In genomic region chr2:151968986-151969385, GRCm38 (mm10) we compare ENCODE assay signal across 14 mouse cellular contexts. TPM values are rescaled to one million over a fixed set of nuclear protein-coding genes. Genes with fewer than 3 reads are reported as not detected.
A peak's percentile ranks its signal among the peaks of the same experiment; 100 is the strongest.
DNase-seq lines count a peak whose midpoint lies in the region; ATAC-seq lines count a peak whose summit lies in the region.
"Had no signal": no experiment of that assay in that cellular context is flagged by ENCODE, and none has a peak within 500 bp of the region (broad histone marks: within the 10 kb centered on the region; RNA-seq: fewer than 3 reads in every experiment).

No protein-coding gene starts in this region.

- no peak overlapping the region for H3K27ac ChIP-seq in brown adipose tissue, adult 24 weeks (replicated peaks; ENCODE audit: low read depth, low read length)
- peak overlapping the region; percentile 88; the same call in 1 of the 2 replicates for H3K27ac ChIP-seq in embryonic facial prominence, embryonic 10.5 days (replicated peaks)
- H3K27ac ChIP-seq in hindbrain, embryonic 12.5 days, result peak overlapping the region; percentile 82; the same call in 1 of the 2 replicates
- H3K27ac ChIP-seq in midbrain, embryonic 14.5 days (replicated peaks; ENCODE audit: low read depth, low read length), result no peak overlapping the region
- H3K27ac ChIP-seq: heart, embryonic 13.5 days; layer of hippocampus, adult 2 months had no signal

- no peaks in the 10 kb centered on the region for H3K9me3 ChIP-seq in embryonic facial prominence, embryonic 10.5 days
- no peaks in the 10 kb centered on the region for H3K9me3 ChIP-seq in hindbrain, embryonic 12.5 days (replicated peaks)
- no peaks in the 10 kb centered on the region for H3K9me3 ChIP-seq in midbrain, embryonic 14.5 days (ENCODE audit: control insufficient read depth, low read length)
- H3K9me3 ChIP-seq: heart, embryonic 13.5 days had no signal

- DNase-seq in embryonic facial prominence, embryonic 10.5 days (ENCODE audit: low spot score), result no peak
- peak; percentile 3 for DNase-seq in midbrain, embryonic 14.5 days
- DNase-seq in urinary bladder, postnatal 10 days (ENCODE audit: low spot score), result no peak
- DNase-seq in adrenal gland, adult (ENCODE audit: inconsistent age in 2 of 2, low spot score in 1 of 2), result no peak
- no peak for DNase-seq in gastrocnemius, postnatal 4 days (ENCODE audit: low spot score in 2 of 2)
- DNase-seq: cerebellum, adult 8-10 months; lung, embryonic 14.5 days had no signal

- H3K9ac ChIP-seq in hindbrain, embryonic 12.5 days, result peak overlapping the region; percentile 73; the same call in 1 of the 2 replicates
- H3K9ac ChIP-seq in midbrain, embryonic 14.5 days (replicated peaks; ENCODE audit: low read length), result peak overlapping the region; percentile 17; the same call in 1 of the 2 replicates
- H3K9ac ChIP-seq: heart, embryonic 13.5 days; lung, embryonic 14.5 days had no signal

- WGBS in embryonic facial prominence, embryonic 10.5 days, result 89% methylated on average over 7 of the region's 7 CpGs
- WGBS in hindbrain, embryonic 12.5 days, result 86% methylated on average over 7 of the region's 7 CpGs
- 71% methylated on average over 7 of the region's 7 CpGs for WGBS in midbrain, embryonic 14.5 days

- H3K27me3 ChIP-seq in embryonic facial prominence, embryonic 10.5 days (replicated peaks; ENCODE audit: low read depth, poor library complexity, severe bottlenecking), result peaks cover 38% of the 10 kb centered on the region
- peaks cover 4% of the 10 kb centered on the region for H3K27me3 ChIP-seq in hindbrain, embryonic 12.5 days
- no peaks in the 10 kb centered on the region for H3K27me3 ChIP-seq in midbrain, embryonic 14.5 days (ENCODE audit: control insufficient read depth, insufficient read depth, low read length)

- peak overlapping the region; percentile 2 for H3K4me3 ChIP-seq in brown adipose tissue, adult 24 weeks (ENCODE audit: insufficient read depth, low read depth, low read length)
- peak overlapping the region; percentile 58; the same call in 1 of the 2 replicates for H3K4me3 ChIP-seq in embryonic facial prominence, embryonic 10.5 days
- H3K4me3 ChIP-seq in hindbrain, embryonic 12.5 days, result peak overlapping the region; percentile 49
- H3K4me3 ChIP-seq in midbrain, embryonic 14.5 days (replicated peaks; ENCODE audit: low read depth, low read length), result peak overlapping the region; percentile 15
- H3K4me3 ChIP-seq: erythroblast, embryonic 14.5 days; heart, embryonic 13.5 days; layer of hippocampus, adult 2 months had no signal

- H3K36me3 ChIP-seq in embryonic facial prominence, embryonic 10.5 days (replicated peaks), result peaks cover 34% of the 10 kb centered on the region
- H3K36me3 ChIP-seq in hindbrain, embryonic 12.5 days, result 0 out of 2 replicates have a peak, but pooled peaks cover 6% of the 10 kb centered on the region
- no peaks in the 10 kb centered on the region for H3K36me3 ChIP-seq in midbrain, embryonic 14.5 days (ENCODE audit: control insufficient read depth, insufficient read depth, low read length)

- H3K4me1 ChIP-seq in brown adipose tissue, adult 24 weeks (ENCODE audit: control insufficient read depth, insufficient read depth, insufficient read length, low read length), result peaks cover 14% of the 10 kb centered on the region
- peaks cover 82% of the 10 kb centered on the region for H3K4me1 ChIP-seq in embryonic facial prominence, embryonic 10.5 days
- peaks cover 84% of the 10 kb centered on the region for H3K4me1 ChIP-seq in hindbrain, embryonic 12.5 days
- peaks cover 65% of the 10 kb centered on the region for H3K4me1 ChIP-seq in midbrain, embryonic 14.5 days (ENCODE audit: control insufficient read depth, insufficient read depth, low read length)

- ATAC-seq in hindbrain, embryonic 12.5 days (ENCODE audit: low FRiP score), result no peak
- ATAC-seq in midbrain, embryonic 14.5 days (ENCODE audit: low FRiP score, low TSS enrichment), result no peak
- ATAC-seq: activated CD4-positive, CD25-positive, alpha-beta regulatory T cell, adult 4 months had no signal

- H3K4me2 ChIP-seq in hindbrain, embryonic 12.5 days (replicated peaks), result peak overlapping the region; percentile 68
- peak overlapping the region; percentile 84 for H3K4me2 ChIP-seq in midbrain, embryonic 14.5 days (ENCODE audit: low read length)
- H3K4me2 ChIP-seq: heart, embryonic 13.5 days; lung, embryonic 14.5 days had no signal

RNA-seq across cellular contexts. Expression of gene Fam110a, which starts 11.0 kb away (rescaled TPM):
- polyA plus RNA-seq in brown adipose tissue, adult 24 weeks (2012; ENCODE audit: insufficient read depth, insufficient read length, missing spikeins), result 1.7 and 2.6 TPM in 2 replicates
- polyA plus RNA-seq in embryonic facial prominence, embryonic 10.5 days (2016; fragmentation: Nextera tagmentation; extraction: Ambion mirVana), result 48.4 and 55.0 TPM in 2 replicates
- polyA plus RNA-seq in hindbrain, embryonic 12.5 days (2016; fragmentation: Nextera tagmentation; extraction: Ambion mirVana), result 78.6 and 86.0 TPM in 2 replicates
- polyA plus RNA-seq in midbrain, embryonic 14.5 days (2014; fragmentation: Nextera tagmentation; extraction: Ambion mirVana), result 55.8 and 67.5 TPM in 2 replicates
- 10 to 100 TPM; 11.1 to 14.3 TPM for total RNA-seq in gastrocnemius, postnatal 4 days (2021)

RNA-seq across cellular contexts. Expression of gene Slc52a3, which starts 27.3 kb away (rescaled TPM):
- polyA plus RNA-seq in brown adipose tissue, adult 24 weeks (2012; ENCODE audit: insufficient read depth, insufficient read length, missing spikeins), result 0.42 TPM in 1 of 2 replicates, not detected in the other
- polyA plus RNA-seq in embryonic facial prominence, embryonic 10.5 days (2016; fragmentation: Nextera tagmentation; extraction: Ambion mirVana), result 0.63 and 0.80 TPM in 2 replicates
- 1.5 TPM in 2 replicates for polyA plus RNA-seq in hindbrain, embryonic 12.5 days (2016; fragmentation: Nextera tagmentation; extraction: Ambion mirVana)
- polyA plus RNA-seq in midbrain, embryonic 14.5 days (2014; fragmentation: Nextera tagmentation; extraction: Ambion mirVana), result 0.42 and 0.74 TPM in 2 replicates
- 1 to 10 TPM; 1.3 to 1.6 TPM for total RNA-seq in gastrocnemius, postnatal 4 days (2021)

RNA-seq across cellular contexts. Expression of gene Angpt4, which starts 58.0 kb away (rescaled TPM):
- polyA plus RNA-seq in brown adipose tissue, adult 24 weeks (2012; ENCODE audit: insufficient read depth, insufficient read length, missing spikeins), result 0.96 TPM in 1 of 2 replicates, not detected in the other
- polyA plus RNA-seq in embryonic facial prominence, embryonic 10.5 days (2016; fragmentation: Nextera tagmentation; extraction: Ambion mirVana), result 0.27 and 0.73 TPM in 2 replicates
- 0.14 and 0.20 TPM in 2 replicates for polyA plus RNA-seq in hindbrain, embryonic 12.5 days (2016; fragmentation: Nextera tagmentation; extraction: Ambion mirVana)
- 0.17 TPM in 1 of 2 replicates, not detected in the other for polyA plus RNA-seq in midbrain, embryonic 14.5 days (2014; fragmentation: Nextera tagmentation; extraction: Ambion mirVana)
- under 1 TPM; 0.18 to 0.37 TPM for total RNA-seq in gastrocnemius, postnatal 4 days (2021)
- total RNA-seq: megakaryocyte-erythroid progenitor cell, adult 5-6 weeks had no signal
- polyA plus RNA-seq: activated CD4-positive, CD25-positive, alpha-beta regulatory T cell, adult 4 months; erythroblast, embryonic 14.5 days had no signal

Comparison
In these comparisons a context has a peak if more than half of its experiments do, and no peak if none do; other contexts are left out.
1. H3K27ac ChIP-seq: peak in embryonic facial prominence, embryonic 10.5 days (single experiment) and hindbrain, embryonic 12.5 days (single experiment); none in brown adipose tissue, adult 24 weeks (single experiment) and midbrain, embryonic 14.5 days (single experiment).
2. H3K4me3 ChIP-seq: peak in every context shown above with its lines; median percentile 58 in embryonic facial prominence, embryonic 10.5 days; 49 in hindbrain, embryonic 12.5 days; 15 in midbrain, embryonic 14.5 days; 2 in brown adipose tissue, adult 24 weeks.
3. RNA of gene Fam110a, which starts 11.0 kb away (polyA plus RNA-seq): 78.6 to 86.0 TPM in hindbrain, embryonic 12.5 days, 55.8 to 67.5 TPM in midbrain, embryonic 14.5 days and 48.4 to 55.0 TPM in embryonic facial prominence, embryonic 10.5 days; 1.7 to 2.6 TPM in brown adipose tissue, adult 24 weeks; every median in the first group is over 10 times any median in the second.